Mouse (Mus musculus): Measurements from ENCODE around the gene Rbpj. TPM values are rescaled to one million over a fixed set of nuclear protein-coding genes. Genes with fewer than 3 reads are reported as not detected.

Gene Rbpj
- total RNA-seq, 2 experiments from 2014 or later, result 32.2 to 45.3 TPM

DNA sequence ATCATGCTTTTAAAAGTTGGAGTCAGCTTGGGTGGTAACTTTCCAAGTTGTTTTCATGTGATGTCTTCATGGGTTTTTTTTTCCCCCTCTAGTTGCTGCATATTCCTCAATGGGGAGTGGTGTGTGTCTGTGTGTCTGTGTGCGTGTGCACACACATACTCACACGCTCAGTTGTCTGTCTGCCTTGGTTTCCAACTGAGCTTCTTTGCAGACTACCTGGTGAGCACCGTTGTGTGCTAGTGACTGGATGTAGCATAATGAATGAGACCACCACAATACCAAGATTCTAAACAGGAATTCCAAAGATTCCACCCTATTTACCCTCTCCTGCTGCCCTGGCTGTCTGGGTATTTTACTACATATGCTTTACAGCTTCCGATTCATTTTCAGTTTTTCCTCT, 86.0 kb downstream of the Rbpj start:
- no peak for DNase-seq

DNA sequence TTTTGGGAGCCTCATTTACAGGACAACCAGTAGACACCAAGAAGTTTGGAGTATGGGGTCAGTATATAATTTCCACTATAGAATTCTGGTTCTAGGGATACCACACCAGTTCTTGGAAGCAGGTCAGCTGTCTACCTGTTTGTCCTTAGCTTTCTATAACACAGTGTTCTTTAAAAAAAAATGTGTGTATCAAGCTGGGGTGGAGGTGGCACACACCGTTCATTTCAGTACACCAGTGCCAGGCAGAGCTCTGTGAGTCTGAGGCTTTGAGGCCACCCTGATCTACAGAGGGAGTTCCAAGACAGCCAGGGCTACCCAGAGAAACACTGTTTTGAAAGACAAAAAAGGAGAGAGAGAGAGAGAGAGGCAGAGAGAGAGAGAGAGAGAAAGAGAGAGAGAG, 87.3 kb downstream of the Rbpj start:
- DNase-seq, result no peak

DNA sequence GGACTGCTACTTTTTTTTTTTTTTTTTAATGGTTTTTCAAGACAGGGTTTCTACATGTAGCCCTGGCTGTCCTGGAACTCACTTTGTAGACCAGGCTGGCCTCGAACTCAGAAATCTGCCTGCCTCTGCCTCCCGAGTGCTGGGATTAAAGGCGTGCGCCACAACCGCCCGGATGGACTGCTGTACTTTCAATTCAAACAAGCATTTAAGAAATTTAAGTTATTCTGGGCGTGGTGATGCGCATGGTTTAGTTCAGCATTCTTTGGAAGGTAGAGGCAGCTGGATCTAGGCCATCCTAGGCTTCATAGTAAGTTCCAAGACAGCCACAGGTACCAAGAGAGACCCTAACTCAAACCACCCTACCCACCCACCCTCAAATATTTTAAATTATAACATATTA, 88.2 kb downstream of the Rbpj start:
- DNase-seq, result no peak

DNA sequence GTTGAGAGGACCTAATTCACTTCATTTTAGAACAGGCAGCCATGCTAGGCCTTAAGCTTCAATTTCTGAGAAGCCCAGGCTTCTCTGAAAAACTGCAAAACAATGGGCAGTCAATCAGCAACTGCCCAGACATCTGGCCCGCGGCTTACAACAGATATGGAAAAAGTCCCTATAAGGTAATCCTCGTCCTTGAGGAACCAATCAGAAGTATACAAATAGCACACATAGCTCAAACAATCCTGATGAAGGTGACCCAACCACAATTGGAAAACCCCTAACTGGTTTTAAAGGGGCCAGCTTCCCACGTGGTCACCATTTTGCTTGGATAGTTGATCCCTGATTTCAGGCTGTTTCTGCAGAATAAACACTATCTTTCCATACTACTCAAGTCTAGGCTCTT, 89.0 kb downstream of the Rbpj start:
- DNase-seq, result no peak

DNA sequence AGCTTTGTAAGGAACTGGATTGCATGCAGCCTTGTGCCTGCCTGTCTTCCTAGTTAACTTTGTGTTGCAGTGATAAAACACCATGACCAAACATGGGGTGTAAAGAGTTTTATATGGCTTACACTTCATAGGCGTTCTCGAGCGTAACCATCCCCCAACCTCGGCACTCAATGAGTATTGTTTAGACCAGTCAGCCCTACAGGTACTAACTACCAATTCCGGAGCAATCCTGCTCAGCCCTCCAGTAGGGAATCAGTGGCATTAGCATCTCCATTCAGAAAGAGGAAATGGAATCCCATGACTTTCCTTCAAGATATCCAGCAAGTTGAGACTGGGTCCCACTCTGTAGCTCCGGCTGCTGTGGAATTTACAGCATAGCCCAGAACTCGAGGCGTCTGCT, 89.5 kb downstream of the Rbpj start:
- DNase-seq, result no peak

DNA sequence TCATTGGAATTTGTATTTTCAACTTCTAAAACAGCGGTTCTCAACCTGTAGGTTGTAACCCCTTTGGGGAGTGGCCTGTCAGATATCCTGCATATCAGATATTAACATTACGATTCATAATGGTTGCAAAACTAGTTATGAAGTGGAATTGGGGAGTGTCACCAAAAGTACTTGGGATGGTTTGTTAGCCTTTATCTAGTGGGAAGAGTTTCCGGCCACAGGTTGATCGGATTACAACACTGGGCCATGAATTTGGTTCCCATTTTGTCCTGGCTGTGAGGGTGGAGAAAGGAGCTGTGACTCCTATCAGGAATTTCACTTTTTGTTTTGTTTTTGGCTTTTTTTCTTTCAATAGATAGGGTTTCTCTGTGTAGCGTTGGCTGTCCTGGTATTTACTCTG, 90.0 kb downstream of the Rbpj start:
- no peak for DNase-seq

DNA sequence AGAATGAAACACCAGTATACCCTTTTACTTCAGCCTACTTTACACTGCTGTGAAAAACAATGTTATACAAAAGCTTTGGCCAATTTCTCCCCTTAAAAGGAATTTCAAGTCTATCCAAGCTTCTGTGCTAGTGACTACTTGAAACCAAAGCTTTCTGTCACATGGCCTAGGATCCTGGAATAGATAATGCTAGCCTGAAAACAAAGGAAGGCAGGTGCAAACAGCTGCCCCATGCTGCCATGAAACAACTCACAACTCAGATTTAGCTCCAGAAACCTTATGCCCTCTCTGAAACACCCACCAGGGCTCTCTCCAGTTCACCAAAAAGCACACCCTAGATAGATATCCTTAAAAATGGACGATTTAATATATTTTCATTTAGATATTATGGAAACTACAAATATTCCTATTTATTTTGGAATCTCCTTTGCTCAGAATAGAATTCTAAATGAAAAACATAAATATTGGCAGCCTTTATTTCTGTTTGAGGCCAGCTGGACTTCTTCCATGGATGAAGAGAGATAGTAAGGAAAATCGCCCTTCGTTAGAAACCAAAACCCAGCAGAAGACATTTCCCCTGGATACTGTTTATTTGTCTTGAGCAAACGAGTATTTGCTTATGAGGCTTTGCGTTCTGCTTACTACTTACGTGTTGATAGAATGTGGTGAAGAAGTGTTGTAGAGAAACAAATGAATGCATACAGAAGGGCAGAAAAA, 91.8 kb downstream of the Rbpj start:
- no peak for DNase-seq

DNA sequence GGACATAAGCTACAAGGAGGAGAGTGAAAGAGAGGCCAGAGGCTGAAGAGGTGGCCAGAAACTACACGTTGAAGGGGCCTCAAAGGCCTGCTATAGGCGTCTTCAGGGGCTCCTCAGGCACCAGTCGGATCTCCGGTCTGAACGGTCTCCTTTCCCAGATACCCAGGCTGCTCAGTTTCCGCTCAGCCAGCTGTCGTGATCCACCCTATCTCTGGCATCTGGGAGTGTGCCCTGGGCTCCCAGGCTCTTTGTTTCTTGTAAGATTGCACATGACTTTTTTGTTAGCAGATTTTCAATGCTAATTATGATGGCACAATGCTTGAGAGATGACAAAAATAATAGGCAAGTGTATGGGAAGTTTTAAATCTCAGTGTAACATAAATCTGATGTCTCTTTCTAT, 95.2 kb downstream of the Rbpj start:
- DNase-seq, result no peak

DNA sequence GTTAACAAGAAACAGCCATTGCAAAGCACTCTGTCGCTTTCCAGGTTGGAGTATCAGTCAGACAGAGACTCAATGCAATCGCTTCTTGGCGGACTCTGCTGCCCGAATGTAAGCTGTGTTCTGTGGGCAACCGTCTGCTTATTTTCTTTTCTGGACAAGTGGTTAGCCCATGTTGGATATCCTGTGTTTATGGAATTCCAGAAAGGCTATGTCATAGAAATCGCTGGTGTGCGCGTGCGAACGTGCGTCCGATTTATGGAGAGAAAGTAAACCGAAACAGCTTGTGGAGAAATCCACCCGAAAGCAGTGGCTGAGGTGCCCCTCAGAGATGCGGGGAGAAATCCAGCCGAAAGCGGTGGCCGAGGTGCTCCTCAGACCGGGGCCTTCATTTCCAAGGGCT, 98.4 kb downstream of the Rbpj start:
- DNase-seq, result no peak

DNA sequence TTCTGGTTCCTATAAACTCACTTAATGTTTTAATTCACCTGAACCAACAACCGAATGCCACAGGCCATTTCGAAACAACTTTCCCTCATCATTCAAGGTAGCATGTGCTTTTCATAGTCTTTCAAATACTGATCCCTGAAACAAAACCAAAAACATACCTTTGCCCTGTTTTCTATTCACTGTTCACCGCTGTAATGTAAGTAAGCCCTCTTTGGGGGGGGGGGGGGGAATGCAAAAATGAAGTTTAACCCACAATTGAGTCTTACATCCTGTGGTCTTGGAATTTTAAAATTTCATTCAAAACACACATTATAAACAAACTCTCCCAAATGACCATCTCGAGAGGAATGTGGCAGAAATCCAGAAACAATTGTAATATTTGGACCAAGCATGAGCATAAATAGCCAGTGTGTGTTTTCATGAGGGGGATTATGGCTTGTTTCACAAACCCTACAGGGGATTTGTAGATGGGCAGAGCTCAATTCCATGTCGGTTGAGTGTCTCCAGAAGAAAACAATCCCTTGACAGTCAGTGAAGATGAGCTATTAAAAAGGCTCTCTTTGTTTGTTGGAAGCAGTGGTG, 99.4 kb downstream of the Rbpj start:
- DNase-seq, result no peak

DNA sequence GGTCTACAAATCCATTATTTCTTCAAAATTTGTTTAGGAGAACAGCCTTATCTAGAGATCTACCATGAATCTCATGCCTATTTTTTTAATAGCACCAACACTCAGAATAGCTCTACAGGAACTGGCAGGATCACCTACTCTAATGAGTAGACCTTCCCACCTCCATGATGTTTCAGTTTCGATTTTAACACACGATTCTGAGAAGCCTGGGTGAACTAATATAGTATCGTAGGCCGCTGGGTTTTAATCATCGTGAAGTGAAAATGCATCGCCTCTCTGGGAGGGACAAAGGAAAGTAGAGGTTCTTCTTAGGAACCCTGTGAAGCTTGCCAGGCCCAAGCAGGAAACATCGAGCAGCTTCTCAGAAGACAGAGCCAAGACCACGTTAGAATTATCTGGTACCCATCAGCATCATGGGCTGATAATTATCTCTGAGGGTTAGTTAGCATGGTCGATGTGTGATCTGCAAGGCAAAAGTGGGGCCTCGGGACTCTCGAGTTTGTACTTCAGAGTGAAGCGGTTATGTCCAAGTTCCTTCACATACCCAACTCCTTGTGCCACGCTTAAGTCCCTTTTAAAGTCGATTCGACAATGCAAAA, 100.6 kb downstream of the Rbpj start:
- no peak for DNase-seq

DNA sequence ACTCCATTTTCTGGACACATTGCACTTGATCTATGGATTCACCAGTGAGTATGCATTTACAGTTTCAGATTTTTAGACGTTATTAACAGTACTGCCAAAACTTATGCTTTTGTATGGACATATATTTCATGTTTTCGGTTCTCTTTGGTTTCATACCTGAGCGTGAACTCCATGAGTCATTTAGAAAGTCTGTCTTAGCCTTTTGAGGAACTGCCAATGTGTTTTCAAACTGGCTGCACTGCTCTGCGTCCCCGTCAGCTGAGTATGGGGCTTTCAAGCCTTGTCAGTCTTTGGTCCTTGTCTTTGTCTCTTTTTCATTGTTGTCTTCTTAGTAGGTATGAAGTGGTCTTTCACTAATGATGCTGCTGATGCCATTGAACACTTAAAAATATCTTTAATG, 106.5 kb downstream of the Rbpj start:
- DNase-seq, result no peak

DNA sequence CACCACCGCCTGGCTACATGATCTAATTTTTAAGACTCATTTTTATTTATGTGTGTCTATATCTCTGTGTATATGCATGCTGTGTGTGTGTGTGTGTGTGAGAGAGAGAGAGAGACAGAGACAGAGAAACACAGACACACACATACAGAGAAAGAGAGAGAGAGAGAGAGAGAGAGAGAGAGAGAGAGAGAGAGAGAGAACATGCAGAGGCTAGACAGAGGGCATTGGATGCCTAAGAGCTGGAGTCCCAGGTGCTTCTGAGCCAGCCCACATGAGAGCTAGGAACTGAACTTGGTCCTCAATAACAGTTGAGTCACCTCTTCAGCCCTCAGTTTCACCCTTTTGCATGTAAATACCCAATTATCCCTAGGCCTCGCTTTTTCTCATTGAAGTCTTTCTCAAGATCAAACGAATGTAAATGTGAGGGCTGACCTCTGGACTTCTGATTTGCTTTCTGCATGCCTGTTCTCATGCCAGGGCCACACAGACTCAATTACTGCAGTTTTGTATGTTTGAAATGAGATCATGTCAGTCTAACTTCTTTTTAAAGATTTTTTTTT, 109.0 kb downstream of the Rbpj start:
- DNase-seq, result no peak

DNA sequence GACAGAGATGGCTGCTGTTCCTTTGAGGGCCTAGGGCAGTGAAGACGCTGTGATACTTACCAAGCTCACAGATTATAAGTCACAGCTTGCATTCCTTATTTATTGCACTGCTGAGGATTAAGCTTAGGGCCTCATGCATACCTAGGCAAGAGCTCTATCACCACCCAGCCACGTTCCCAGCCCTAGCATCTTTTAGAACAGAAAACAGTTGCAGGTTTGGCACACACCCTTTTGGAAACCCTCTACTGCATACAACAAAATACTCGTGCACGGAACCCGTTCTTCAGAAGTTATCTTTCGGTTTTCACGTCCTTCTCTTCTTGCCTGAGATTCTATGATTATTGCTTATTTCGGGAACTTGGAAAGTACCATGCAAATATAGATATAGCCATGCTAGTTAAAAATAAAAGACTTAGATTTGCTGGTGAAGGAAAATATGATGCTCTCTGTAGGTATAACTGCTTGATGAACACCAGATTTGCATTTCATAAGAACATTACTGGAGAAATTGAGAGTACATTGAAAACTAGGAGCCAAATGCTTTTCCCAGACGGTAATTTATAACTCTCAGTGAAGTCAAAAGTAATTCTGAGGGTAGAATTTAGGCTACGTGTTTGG, 111.4 kb downstream of the Rbpj start:
- no peak for DNase-seq

DNA sequence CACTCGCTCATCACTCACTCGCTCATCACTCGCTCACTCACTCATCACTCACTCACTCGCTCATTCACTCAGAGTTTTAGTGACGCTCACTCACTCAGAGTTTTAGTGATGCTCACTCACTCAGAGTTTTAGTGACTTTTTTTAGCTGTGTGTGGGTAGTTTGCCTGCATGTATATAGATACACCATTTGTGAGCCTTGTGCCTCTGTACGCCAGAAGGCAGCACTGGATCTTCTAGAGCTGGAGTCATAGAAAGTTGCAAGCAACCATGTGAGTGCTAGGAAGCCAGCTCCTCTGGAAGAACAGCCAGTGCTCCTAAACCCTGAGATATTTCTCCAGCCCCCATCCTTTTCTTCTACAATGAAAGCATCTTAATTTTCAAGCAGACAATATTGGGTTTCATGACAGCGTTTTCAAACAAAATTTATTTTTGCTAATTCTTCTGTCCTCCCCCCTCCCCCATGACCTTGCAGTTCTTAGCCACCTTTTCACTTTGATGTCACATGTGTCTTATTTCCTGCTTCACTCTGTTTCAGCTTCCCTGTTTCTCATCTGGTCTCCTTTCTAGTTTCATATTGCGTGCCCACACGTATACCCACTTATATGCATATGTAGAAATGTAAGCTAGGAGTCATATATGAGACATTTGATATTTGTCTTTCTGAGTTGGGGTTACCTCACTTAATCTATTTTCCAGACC, 118.3 kb downstream of the Rbpj start:
- DNase-seq, result no peak

DNA sequence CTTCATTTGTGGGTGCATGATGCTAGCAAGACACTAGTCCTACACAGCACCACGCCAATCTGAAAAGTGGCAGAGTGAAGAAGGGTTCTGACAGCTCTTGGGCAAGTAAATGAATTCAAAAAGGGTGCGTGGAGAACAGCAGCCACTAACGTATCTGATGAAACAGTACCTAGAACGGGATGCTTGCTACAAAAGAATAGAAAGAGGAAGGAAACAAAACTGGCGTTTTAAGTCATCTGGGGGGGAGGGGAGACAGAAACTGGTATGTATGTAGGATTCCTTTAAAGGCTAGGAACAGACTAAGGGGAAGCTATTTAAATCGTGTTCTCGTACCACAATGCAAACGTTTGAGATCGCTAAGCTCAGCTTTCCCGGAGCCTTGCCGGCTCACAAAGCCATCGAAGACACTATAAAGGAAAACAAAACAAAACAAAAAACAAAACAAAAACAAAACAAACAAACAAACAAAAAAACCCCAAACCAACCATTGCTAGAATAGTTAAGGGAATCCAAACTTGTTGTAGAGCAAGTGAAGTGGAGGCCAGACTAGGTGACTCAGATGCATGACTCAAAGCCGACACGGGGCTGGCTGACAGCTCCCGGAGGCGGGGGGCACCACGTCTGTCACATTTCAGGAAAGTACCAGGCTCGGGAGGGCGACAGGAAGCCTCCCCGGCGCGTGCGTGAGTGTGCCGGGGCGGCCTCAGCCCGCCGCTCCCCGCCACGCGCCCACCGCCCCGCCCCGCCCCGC, 122.6 kb downstream of the Rbpj start:
- DNase-seq, result no peak

DNA sequence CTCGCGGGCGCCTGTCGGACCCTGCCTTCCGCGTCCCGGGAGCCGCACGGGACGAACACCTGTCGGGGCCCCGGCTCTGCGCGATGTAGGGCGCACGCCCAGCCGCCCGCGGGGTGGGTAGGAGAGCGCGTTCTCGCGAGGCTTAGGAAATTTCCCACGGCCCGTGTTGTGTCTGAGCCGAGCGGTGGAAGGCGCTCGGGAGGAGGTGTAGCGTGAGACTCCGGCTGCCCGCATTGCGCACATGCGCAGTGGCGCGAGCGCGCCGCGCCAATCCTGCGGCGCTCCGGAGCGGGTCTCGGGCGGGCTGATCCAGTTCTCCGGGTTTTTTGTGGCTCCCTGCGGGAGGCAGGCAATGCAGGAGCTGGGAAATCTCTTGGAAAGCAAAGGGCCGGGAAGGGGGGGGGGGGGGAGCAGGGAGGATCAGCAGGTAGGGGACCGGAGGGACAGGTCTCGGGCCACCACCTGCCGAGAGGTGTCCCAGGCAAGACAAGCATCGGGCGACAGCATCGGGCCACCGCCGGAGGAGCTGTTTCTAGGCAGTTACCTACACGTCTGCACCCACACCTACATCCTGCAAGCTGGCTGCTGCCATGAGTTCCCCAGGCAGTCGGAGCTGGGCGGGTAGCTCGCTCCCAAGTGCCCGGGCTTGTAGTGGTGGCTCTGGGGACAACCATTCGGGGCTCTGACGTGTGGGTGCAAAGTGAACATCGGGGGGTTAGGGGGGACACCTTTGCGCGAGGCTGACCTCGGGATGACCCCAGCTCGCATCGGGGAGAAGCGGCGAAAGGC, 123.4 kb downstream of the Rbpj start:
- DNase-seq, result peak; percentile 96

DNA sequence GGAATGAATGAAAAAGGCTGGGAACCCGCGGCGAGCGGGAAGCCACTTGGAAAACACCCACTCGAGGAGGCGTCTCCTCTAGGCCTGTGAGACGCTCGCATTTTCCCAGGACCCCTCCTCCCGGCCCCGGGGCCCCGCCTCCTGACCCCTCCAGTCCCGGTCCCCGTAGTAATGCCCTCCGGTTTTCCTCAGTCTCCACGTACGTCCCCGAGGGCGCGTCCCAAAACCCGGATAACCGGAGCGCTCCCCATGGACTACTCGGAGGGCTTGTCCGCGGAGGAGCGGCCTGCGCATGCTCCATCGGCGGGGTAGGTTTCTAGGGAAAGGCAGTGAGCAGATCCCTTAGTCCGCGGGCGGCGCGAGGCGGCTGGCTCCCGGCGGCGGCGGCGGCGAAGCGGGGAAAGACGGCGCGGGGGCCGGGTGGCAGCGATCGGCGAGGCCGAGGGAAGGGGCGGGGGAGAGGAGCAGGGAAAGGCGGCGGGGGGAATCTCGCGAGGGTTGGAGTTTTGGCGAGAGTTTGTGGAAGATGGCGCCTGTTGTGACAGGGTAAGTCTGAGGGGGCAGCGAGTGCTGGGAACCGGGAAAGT, 124.3 kb downstream of the Rbpj start:
- DNase-seq, result peak; percentile 97

DNA sequence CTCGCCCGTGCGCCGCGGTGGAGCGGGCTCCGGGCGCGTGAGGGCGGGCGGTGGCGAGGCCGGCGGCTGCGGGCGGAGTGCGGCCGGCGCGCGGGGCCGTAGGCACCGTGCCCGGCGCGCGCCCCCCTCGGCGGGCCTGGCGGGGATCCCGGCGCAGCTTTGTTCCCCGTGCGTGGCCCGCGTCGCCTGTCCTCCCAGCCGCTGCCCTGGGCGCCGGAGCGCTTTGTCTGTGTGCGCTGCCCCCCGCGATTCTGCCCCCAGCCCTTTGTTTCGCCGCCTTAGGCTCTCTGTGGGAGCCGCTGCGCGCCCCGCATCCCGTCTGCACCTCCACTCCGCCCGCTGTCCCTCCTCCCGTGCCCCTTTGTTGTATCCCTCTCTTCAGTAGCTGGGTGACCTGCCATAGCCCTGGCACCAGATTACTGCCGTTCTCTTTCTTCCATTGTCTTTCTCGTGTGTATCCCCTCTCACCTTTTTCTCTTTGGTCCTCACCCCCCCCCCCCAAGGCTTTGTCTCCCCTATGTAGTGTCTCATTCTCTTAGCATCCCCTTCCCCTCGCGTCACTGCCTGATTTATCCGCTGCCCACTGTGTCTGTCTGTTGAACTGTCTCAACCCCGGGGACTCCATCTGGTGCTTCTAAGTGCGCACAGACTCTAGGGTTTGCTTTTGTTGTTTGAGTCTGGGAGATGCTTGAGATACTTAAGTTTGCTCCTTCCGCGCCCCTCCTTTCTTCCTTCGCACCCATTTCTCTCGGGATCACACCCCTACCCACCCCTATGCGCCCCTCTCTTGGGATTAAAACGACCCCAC, 125.1 kb downstream of the Rbpj start:
- DNase-seq, result peak; percentile 45

DNA sequence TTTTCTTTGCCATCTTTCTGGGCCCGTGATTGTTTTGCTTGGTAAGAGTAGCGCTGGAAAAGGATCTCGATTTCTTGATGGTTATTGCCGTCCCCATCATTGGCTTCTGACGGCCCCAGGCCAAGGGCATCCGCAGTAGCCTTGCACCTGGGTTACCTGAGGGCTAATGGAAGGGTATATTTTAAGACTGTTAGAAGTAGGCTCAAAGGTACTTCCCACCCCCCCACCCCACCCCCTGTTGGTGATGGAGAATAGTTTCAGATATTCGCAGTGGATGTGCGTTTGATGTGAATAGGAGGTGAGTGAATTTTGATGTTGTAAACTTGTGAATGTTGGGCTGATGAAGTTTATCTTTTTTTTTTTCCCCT, 125.7 kb downstream of the Rbpj start:
- no peak for DNase-seq
